Mouse (Mus musculus) large intestine, adult 2 months (tissue): ENCODE measurements around the gene Bdh1. TPM values are rescaled to one million over a fixed set of nuclear protein-coding genes. Genes with fewer than 3 reads are reported as not detected.
A peak's percentile ranks its signal among the peaks of the same experiment; 100 is the strongest.
"Not testable (repeated sequence)": the region's sequence is repeated elsewhere in the genome, so short reads cannot be mapped to it uniquely, and the experiment has no call there.

Experiments
- DNase-seq: peaks from one replicate; pipeline ENCODE4 v3.0.0-alpha.2; 2012; ENCODE audit warnings: low read depth, low spot score
- WGBS: fragments of 180-500 bp; shearing (Covaris S2); methylation state at CpG from one replicate; pipeline ENCODE4 v1.1.7; 2018; 5-methylcytosine and 5-hydroxymethylcytosine counted together
- polyA plus RNA-seq: library from polyadenylated mRNA; depleted of rRNA; stranded (reverse); fragments of >200 nt; gene quantifications from 2 replicates; pipeline ENCODE4 v1.2.3, GENCODE M21; 2012

The Bdh1 gene
- polyA plus RNA-seq, 1 experiment = 156 TPM

DNA sequence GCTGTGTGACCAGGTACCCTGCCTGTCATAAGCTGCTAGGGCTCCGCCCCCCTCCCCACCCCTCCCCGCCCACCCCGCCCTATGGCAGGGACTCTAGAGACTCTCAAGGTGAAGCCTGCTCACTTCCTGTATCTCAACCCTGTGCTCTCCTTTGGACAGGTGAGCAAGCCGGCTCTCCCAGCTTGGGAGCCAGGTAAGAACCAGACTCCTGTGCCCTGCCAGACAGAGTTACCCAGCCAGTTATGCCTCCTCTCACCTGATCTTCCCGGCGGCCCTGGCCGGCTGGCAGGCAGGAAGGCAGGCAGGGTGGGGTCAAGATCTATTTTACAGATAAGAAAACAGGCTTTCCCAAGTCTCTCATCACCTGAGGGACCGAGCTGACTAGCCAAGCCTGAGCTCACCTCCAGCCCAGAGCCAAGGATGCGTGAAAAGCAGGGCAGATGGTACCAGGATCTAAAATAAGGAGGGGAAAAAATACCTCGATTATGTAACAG, 37.9 kb downstream of the Bdh1 start:
- WGBS = 20% methylated on average over 10 of the region's 10 CpGs
- peak; percentile 62 for DNase-seq

DNA sequence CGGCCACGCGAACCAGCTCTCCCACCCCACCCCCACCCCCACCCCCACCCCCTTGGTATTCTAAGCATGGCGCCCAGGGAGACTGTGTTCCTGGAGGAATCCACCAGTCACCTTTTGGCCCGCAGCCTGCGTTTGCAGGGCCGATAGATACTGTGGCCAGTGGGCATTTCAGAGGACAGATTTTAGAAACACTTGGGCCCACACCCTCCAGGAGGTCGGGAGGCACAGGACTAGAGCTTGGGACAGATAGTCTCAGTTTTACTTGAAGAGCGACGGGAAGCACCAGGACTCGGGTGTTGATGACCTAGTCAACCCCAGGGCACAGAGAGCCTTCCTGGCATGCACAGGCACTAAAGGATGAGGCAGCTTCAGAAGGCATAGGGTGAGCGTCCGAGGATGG, 38.4 kb downstream of the Bdh1 start:
- 48% methylated on average over 13 of the region's 13 CpGs for WGBS

DNA sequence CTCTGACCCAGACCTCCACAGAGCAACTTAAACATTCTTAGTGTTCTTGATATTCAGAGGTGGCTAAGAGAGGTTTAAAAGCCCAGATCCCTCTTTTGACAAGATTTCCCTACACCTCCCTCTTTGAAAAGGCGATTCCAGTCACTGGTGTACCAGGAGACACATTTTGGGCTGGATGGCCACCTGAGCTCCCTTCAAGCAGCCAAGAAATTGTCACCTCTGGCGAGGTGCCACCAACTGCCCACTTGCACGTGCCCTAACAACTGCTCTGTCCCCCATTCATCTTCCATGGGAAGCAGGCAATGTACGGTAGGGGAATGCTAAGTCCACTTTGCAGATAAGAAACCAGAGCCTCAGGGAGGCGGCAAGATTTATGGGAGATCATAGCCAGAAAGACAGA, 39.0 kb downstream of the Bdh1 start:
- DNase-seq = no peak
- 79% methylated on average over 5 of the region's 5 CpGs for WGBS

More for the DNA sequence above, 38.4 kb downstream of the Bdh1 start:
- DNase-seq = no peak

DNA sequence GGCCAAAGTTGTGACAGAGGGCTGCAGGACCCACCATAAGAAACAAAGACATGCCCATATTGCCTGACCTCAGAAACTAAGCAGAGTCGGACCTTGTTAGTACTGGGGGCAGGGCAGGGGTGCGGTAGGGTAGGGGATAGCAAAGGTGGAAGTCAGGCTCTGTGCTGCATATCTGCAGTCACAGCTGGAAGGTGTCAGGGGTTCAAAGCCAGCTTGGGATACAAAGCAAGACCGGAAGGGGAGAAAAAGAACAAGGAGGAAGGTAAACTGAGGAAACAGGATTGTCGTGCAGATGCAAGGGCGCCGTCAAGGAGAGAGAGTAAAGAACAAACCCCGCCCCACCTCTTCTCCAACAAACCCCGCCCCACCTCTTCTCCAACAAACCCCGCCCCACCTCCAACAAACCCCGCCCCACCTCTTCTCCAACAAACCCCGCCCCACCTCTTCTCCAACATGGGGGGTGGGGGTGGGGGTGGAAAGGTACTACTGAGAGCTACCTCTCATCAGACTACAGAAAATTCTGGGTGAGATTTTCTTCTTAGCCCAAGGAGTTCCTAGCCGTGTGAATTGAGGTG, 40.1 kb downstream of the Bdh1 start:
- DNase-seq = no peak
- WGBS = 43% methylated on average over 12 of the region's 12 CpGs

DNA sequence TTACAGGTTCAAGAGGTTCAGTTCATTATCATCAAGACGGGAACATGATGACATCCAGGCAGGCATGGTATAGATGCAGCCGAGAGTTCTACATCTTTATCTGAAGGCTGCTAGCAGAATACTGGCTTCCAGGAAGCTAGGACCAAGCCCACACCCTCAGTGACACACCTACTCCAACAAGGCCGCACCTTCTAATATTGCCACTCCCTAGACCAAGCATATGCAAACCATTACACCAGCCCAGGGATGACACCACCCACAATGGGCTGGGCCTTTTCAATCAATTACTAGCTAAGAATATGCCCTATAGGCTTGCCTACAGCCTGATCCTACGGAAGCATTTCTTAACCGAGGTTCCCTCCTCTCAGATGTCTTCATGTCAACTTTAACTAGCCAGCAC, 42.9 kb downstream of the Bdh1 start:
- DNase-seq = no peak
- WGBS = 61% methylated on average over 5 of the region's 5 CpGs

DNA sequence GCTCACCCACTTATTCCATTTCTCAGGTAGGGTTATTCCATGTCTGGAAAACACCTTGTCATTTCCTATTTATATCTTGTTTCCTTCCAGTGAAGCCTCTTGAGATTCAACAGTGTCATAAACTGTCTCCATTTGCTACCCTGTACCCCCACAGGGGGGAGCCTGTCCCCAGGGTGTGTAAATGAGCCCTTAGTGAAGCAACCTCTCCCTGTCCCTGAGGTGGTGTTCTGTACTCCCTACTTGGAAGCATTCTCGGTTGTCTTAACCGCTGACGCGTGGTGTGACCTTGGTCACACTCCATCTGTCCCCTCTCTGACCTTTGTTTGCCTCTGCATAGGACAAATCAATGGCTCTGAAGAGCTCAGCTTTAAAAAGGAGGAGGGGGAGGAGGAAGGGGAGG, 43.5 kb downstream of the Bdh1 start:
- 35% methylated on average over 4 of the region's 4 CpGs for WGBS
- no peak for DNase-seq

DNA sequence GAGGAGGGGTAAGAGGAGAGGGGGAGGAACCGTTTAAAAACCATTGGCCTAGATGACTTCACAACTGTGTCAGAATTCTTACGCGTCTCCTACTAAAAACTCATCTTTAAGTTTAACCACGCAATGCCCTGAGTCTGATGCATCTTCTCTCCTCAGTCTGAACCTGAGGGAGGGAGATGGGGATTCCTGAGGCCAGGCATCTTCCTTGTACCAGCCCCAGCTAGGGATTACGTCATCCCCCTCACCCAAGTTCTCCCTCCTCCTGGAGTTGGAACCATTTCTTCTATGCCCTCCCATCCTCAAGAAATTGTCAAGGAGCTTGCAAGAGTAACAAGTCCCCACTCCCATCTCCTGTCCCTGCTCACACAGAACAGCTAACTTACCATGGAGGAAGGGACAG, 44.0 kb downstream of the Bdh1 start:
- WGBS = 72% methylated on average over 5 of the region's 5 CpGs

DNA sequence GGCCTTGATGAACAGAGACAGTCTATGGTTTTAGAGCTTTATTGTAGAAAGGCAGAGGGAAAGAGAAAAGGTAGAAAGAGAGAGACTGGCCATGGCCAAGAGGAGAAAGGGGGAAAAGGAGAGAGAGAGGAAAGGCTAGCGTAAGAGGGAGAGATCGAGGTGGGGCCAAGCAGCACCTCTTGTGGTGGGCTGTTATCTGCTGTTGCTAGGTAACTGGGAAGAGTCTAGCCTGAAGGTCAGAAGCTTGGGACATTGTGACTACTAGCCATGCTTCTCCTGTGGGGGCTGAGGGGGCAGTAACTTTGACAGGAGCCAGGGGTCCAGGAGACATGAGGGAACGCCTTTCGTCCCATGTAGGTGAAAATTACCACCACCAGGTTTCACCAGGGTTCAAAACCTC, 48.7 kb downstream of the Bdh1 start:
- WGBS = 89% methylated on average over 4 of the region's 4 CpGs
- not testable (repeated sequence) for DNase-seq

More for the DNA sequence above, 44.0 kb downstream of the Bdh1 start:
- no peak for DNase-seq

DNA sequence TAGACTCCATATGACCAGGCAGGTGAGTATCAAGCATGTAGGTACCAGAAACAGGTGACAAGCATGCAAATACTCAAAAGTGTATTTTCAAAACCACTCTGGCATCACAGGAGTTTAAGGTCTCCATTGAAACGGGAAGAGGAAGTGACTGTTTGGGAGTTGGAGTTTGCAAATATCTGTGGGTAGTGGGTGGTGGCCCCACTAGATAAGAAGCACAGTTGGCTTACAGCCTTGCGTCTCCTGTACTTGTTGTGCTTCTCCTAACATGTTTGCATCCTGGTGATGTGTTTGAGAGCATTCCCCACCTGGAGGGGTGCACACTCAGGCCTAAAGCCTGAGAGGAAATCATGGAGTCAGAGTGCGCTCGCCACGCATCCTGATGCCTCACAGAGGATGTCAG, 49.9 kb downstream of the Bdh1 start:
- 80% methylated on average over 5 of the region's 5 CpGs for WGBS
- DNase-seq = no peak

DNA sequence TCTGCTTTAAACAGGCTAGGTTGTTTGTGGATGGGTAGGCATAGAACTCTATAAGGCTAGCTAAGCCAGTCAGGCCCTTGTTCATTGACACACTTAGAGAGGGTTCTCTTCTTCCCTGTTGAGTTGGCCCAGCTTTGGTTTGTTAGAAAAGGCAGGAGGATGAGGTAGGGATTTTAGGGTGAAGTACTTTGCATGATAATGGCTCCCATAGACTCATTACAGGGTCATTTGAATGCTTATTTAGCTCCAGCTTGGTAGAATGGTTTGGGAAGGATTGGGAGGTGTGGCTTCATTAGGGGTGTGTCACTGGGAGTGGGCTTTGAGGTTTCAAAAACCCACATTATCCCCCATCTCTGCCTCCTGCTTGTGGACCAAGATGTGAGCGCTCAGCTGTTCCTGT, 51.1 kb downstream of the Bdh1 start:
- WGBS = 93% methylated on average over 1 of the region's 1 CpGs
- DNase-seq = no peak

DNA sequence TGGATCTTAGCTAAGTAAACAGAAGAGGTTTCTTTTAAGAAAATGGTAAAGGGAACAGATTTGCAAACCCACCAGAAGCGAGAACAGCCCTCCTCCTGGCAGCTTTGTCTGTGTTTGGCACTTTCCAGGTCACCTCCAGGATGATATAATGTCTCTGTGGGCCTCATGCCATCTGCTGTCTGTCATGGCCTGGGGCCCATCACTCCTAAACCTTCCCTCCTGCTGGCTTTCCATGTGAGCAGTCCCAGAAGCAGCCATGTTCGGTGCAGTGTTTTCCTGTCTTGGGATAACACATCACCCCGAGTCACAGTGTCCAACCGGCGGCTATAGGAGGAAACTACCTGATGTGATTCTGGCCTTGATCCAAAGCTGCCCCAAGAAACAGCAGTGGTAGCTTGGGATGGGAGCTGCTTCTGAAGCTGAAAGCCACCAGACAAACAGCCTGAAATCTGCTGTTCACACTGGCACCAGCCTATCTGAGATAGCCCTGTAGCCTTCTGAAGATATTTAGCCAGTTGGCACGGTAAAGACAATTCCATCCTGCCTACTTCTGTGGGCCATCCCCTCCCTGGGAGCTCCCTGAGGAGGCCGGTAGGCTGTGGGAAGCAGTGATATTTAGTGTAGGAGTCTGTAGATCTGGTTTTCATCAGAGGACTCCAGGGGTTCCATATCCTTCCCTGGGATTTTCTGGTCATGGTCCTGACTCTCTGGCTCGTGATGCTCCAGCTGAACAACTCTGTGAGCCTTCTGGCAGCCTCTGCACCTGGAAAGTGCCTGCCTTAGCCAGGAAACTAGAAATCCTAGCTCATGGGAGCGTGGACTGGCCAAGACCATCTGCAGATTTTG, 53.3 kb downstream of the Bdh1 start:
- WGBS = 65% methylated on average over 9 of the region's 9 CpGs

DNA sequence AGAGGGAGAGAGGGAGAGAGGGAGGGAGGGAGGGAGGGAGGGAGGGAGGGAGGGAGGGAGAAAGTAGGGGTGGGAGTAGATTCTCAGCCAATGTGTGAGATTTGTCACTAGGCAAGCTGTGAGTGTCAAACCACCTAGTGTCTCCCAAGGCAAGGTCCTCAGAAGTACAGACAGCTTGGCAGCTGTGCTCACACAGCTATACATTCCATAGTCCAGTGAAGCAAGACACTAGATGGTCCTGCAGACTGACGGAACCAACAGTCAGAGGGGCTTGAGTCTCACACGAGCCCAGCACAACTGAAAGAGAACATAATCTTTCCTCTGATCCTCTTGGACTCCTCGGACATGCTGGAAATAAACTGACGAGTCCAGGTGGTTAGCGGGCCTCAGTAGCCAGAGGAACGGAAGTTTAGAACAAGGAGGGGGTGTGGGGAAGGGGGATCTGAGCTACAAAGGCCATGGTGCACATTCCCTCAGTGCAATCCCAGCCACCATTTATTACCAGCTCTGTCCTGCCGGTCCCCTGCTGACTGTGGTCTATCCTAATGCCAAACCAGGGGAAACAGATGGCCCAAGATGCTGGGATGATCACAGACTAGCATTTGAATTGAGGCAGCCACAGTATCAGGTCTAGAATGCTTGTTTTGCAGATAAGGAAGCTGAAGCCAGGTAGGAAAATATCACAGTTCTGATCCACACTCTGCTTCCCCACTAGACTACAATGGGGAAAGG, 55.0 kb downstream of the Bdh1 start:
- no peak for DNase-seq
- WGBS = 66% methylated on average over 7 of the region's 7 CpGs

More for the DNA sequence above, 53.3 kb downstream of the Bdh1 start:
- no peak for DNase-seq

DNA sequence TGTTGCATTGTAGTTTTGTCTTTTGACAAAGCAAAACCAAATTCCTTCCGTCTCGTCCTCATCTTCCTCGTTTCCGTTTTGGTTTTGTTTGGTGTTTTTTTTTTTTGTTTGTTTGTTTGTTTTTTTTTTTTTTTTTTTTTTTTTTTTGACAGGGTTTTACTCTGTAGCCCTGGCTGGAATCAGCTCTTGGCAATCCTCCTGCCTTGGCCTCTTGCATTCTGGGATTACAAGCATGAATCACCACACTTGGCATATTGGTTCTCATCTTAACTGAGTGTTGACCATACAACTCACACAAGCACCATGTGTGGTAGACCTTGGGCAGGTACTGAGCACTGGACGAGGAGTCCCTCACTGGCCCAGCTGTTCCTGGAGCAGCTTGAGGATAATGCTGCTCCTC, 63.3 kb downstream of the Bdh1 start:
- no peak for DNase-seq
- WGBS = 89% methylated on average over 5 of the region's 5 CpGs

DNA sequence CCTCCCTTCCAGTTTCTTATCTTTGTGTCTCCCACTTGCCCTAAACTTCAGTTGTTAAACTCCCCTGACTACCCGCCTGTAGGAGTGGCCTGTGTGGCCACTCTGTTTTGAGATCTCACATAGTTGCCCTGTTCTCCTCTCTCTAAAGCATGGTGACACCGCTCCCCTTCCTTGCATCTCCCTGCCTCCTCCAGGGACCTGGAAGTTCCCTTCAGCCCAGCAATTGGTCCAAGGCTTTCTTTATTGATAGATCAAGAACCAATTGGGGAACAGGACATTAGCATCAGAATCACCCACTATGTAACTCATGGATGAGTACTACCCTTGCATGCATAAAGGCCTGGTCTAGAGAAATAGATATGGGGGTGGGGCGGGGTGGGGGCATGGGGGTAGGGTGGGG, 65.2 kb downstream of the Bdh1 start:
- DNase-seq = no peak
- WGBS = 88% methylated on average over 3 of the region's 3 CpGs

DNA sequence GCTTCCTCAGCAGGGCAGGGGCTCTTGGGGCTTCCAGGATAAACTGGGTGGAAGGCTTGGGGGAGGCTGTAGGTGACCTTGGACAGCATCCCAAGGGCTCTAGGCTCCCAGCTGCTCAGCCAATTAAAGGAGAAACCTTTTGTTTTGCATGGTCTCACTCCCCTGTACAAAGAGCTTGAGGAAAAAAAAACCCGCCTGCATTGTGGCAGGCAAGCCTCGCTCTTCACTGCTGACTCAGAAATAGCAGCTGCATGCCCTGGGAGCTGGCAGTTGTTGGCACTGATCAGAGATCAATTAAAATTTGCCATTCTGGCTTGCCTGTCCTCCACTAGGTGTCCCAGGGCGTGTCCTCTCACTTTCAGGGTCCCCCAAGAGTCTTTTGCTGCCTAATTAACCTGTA, 67.0 kb downstream of the Bdh1 start:
- 39% methylated on average over 3 of the region's 3 CpGs for WGBS
- DNase-seq = no peak

DNA sequence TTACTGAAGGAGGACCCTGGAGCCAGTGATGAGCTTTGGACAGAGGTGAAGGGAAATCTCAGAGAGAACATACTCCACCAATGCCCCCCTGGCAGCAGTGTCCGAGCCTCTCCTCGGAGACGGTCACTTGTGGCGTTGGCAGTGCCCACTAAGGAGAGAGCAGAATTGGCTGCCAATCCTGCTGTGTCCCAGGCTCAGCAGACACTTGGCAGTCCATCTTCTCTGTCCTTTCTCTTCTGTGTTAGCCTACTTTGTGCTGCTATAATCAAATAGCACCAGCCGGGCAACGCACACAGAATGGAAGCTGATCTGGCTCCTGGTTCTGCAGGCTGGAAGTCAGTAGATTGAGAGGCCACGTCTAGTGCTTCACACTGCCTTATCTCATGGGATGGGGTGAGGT, 68.9 kb downstream of the Bdh1 start:
- no peak for DNase-seq
- 96% methylated on average over 7 of the region's 7 CpGs for whole genome bisulfite sequencing

DNA sequence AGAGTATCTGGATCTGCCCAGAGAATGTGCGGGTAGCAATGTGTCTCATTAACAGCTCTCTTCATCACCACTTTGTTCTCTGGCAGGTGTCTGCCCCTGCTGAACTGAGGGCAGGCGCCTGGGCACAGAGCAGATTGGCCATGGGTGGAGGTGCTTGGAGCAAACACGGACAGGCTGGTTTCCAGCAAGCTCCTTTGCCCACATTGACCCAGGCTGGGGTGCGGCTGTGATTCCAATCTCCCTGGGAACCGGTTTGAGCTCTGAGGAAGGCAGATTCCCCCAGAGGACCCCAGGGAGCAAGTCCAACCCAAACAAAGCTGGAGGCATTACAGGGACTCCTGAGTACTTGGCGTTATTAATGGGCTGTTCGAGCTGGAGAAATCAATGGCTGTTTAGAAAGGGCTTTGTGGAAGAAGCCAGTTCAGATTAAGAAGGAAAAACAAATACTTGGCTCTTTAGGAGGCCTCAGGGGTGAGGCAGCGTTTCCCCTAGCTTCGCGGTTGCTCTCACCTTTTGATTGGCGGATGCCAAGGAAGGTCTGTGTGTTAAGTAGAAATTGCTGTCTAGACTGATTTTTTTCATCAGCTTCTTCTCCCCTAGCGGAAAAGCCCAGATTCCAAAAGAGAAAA, 71.0 kb downstream of the Bdh1 start:
- 22% methylated on average over 12 of the region's 12 CpGs for WGBS
- no peak for DNase-seq

DNA sequence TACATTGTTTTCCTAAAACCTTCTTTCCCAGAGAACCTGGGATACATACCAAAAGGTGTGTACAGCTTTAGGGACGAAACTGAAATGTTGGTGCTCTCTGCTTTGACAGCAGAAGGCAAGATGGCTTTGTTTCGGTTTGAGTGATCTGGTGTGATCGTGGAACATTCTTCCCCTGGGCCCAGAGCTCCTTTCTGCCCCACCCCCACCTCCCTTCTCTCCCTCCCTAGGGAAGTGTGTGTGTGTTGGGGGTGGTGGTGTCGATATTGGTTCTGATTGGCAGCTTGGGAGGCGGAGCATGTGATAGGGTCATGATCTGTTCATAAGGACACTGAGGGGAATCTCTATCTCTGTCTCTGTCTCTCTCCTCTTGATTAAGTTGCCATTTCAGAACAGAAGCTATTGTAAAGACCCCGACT, 71.5 kb downstream of the Bdh1 start:
- WGBS = 57% methylated on average over 6 of the region's 6 CpGs
- DNase-seq = no peak

DNA sequence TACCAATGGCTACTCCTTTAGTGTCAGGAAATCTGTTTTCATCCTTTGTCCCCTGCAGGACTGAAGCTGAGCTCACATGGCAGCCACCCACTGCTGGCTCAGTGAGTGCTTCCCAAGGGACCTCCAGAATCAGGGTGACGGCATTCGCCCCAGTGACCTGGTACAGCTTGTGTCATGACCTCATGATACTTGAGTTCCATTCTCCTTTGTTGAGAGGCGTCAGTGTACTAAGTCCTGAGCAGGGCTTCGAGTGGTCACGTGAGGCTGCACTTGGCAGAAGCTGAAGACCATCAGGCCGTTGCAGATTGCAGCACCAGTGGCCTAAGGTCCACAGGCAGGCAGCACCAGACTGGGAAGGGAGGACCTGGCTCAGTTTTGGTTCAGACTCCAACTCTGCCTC, 71.9 kb downstream of the Bdh1 start:
- 96% methylated on average over 6 of the region's 6 CpGs for WGBS
- no peak for DNase-seq

DNA sequence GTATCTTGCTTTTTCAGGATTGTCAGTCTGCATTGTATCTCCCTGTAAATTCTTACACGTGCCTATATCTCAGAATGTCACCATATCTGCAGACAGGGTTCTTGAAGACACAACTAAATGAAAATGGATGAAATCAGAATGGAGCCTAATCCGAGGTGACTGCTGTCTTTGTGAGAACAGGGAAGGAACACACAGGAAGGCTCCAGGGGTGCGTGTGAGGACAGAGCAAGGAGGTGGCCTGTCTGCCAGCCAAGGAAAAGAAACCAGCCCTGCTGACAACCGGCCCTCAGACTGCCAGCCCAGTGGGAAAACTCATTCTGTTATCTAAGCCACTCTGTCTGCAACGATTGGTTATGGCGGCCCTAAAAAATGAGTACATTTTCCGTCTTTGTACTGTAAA, 73.3 kb downstream of the Bdh1 start:
- WGBS = 83% methylated on average over 7 of the region's 7 CpGs
- no peak for DNase-seq
